Mouse (Mus musculus): ENCODE data around the gene Ccdc189. TPM values are rescaled to one million over a fixed set of nuclear protein-coding genes. Genes with fewer than 3 reads are reported as not detected.

The Ccdc189 gene
- total RNA-seq, 2 experiments from 2014 or later, result 10.5 to 11.2 TPM

DNA sequence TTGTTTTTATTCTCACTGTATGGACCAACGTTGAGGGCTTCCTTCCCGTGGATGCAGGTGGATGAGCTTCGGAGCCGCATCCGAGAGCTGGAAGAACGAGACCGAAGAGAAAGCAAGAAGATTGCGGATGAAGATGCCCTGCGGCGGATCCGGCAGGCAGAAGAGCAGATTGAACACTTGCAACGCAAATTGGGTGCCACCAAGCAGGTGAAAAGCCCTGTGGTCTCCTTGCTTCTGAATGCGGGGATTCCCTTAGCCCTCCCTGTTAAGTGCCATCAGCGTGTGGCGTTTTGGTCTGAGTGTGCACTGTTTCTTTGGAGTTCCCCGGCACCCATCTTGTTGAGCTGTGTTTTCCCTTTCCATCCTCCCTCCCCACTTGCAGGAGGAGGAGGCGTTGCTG is 8.4 kb upstream of the Ccdc189 start:
- no peak for DNase-seq (ENCODE audit: low spot score in 2 of 2)

DNA sequence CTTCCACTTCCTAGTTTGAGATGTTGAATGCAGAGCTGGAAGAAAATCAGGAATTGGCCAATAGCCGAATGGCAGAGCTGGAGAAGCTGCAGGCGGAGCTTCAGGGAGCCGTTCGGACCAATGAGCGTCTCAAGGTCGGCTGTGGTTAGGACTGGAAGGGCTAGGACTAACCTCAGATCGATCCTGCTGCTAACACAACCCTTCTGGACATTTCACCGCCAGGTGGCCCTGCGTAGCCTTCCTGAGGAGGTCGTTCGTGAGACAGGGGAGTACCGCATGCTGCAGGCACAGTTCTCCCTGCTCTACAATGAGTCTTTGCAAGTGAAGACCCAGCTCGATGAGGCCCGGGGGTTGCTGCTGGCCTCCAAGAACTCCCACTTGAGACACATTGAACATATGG is 4.2 kb upstream of the Ccdc189 start:
- DNase-seq (ENCODE audit: low spot score in 2 of 2), result no peak

DNA sequence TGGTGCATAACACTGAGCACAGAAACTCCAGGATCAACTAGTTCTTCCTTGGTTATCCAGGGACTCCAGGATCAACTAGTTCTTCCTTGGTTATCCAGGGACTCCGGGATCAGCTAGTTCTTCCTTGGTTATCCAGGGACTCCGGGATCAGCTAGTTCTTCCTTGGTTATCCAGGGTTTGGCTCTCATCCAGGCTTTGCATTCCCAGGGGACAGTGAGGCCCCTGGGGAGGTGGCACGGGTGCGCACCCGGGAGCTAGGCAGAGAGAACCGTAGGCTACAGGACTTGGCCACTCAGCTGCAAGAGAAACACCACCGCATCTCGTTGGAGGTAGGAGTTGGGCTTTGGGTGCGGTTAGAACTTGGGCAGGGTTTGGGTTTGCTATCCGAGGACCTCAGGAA is 2.7 kb upstream of the Ccdc189 start:
- DNase-seq (ENCODE audit: low spot score in 2 of 2), result no peak

DNA sequence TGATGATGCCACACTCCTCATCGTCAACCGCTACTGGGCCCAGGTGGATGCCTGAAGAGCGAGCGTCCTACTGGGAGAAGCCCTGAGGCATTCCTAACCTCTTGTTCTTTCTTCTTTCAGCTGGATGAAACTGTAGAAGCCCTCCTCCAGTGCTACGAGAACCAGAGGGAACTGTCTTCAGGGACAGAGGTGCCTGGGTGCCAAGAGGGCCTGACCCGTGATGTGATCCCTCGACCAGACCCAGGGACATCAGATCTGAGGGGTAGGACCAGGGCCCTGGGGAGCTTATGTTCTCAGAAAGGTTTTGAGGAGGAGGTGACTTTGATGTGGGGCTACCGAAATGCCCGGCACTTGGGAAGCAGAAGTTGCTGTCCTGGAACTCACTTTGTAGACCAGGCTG is 1.2 kb upstream of the Ccdc189 start:
- DNase-seq (ENCODE audit: low spot score in 2 of 2), result no peak

DNA sequence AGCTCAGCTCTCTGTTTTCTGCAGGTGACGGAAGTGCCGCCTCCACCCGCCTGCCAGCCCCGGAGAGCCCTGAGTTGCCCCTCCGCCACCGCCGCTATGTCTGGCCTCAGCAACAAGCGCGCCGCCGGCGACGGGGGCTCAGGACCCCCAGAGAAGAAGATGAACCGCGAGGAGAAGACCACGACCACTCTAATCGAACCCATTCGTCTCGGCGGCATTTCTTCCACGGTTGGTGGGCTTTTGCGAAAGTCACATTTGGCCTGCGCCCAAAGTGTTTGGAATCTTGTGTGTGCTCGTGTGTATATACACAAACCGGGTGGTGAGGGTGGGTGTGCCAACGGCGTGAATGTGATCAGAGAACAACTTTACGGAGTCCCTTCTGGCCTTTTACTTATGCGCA is 506 bp upstream of the Ccdc189 start:
- DNase-seq (ENCODE audit: low spot score in 2 of 2), result peak in 1 of 2 experiments; percentile 30

DNA sequence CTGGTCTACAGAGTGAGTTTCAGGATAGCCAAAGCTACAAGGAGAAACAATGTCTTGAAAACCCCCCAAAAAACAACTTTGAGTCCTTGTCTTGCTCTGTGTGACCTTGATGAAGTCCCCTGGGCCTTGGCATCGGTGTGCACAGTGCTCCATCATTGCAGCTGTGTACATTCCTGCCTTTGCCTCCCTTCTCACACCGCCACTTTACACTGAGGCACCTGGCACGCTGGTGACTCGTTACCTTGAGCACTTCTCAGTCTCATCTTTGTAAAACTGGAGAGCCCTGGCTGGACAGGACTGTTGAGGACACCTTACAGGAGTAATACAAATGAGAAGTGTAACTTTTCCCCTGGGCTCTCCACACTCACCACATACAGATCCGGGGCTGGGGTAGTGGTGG is 1.2 kb downstream of the Ccdc189 start:
- DNase-seq (ENCODE audit: low spot score in 2 of 2), result no peak

DNA sequence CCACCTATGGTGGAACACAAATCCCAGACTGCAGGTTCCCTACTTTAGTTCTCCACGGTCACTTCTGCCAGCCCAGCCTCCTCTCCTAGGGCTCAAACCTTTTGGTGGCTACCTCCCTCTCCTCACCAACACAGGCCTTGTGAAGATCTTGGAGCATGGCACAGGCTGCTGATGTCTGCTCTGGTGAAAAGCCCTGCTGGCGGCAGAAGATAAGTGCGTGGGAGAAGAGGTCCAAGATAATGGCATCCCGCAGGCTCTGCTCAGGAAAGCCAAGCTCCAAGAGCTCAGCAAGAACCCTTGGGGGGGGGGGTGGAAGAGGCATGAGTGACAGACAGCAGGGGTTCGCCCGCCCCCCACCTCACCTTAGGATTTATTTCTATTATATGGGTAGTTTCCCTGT is 2.2 kb downstream of the Ccdc189 start:
- DNase-seq (ENCODE audit: low spot score in 2 of 2), result no peak

DNA sequence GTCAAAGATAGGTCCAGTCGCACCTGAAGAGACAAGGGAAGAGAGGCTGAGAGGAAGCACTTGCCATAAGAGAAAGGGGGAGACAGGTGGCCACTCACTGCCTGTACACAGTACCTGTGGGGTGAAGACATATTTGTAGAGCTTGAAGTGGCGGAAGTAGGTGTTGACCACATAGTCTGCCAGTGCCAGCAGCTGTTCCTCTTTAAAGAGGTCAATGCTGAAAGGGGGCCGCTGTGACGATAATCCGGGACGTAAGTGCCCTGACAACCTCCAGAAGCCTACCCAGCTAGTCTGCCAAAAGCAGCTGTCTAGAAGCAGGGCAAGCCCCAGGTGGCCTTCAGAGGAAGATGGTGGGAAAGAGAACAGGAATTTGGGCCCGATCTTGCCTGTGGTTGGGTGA is 3.4 kb downstream of the Ccdc189 start:
- no peak for DNase-seq (ENCODE audit: low spot score in 2 of 2)

DNA sequence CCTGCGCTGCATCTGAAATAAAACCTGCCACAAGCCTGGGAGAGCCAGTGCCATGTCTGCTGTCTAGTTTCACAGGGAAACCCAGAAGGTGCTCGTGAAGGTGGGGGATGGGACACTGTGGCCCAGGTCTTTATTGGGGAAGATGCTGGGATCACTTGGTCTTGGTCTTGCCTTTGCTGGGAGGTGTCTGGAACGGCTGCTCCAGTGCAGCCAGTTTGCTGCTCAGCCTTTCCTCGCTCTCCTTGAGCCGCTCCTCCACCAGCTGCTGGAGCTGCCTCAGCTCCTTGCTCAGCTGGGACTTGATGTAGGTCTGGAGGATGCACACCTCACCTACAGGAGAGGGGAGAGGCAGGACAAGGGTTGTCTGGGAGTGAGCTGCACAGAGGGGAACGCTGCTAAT is 5.1 kb downstream of the Ccdc189 start:
- no peak for DNase-seq (ENCODE audit: low spot score in 2 of 2)

DNA sequence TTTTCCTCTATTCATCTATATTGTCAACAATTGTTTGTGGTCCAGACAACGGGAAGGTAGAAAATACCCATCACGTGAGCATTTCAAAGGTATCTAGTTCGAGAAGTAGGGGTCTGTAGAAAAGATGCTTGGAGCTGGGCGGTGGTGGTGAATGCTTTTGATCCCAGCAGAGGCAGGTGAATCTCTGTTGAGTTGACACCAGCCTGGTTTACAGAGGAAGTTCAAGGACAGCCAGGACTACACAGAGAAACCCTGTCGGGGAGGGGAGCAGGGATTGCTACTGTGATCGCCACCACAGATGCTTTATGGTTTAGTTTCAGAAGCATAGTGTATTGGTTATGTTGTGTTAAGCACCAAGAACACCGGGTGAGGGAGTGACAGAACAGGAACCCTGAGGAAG is 14.3 kb downstream of the Ccdc189 start:
- DNase-seq (ENCODE audit: low spot score in 2 of 2), result no peak

DNA sequence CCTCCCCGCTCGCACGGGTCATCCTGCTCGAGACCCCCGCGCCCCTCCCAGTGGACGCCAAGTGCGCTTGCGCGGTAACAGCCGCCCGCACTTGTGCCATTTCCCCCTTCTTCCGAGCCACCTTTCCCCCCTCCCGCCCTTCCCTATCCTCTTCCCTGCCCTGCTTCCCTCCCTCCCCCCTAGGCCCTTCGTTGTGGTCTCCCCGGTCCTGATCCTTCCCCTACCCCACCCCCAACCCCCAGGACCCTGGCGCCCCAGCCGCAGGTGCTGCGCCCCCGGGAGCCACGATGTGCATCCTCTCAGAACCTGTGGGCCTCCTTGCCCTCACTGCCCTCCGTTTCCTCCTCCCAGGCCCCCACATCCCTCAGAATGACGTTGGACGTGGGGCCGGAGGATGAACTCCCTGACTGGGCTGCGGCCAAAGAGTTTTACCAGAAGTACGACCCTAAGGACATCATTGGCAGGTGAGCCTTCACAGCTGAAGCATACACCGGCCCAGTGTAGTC is 14.8 kb downstream of the Ccdc189 start:
- peak in 1 of 2 experiments; percentile 16 for DNase-seq (ENCODE audit: low spot score in 2 of 2)

DNA sequence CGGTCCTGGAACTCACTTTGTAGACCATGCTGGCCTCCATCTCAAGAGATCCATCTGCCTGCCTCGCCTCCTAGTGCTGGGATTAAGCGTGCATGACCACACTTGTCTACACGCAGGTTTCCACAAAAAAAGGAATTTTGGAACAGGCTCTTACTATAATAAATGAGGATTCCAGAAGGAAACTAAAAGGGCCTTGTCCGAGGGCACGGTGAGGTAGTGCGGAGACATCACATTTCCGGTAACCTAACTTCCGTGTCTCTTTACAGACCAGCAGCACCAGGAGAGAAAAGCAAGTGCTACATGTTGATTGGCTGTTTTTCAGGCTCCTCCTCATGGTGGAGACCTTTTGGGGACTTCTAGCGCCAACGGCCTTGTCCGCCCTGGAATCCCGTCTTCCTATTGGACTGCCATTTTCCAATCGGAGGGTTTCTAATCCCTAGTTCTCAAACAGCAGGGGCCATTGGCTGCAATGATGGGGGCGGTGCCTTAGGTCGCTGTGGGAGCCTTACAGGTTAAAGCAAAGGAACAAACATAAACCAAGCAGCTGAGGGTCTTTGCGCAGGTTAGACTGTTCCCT is 15.4 kb downstream of the Ccdc189 start, which contains the start of gene Phkg2:
Gene Phkg2 (plus strand): TSS at position 446 of the 577 bp plus-strand sequence.
- DNase-seq (ENCODE audit: low spot score in 2 of 2), result peak; percentile 85 to 88

DNA sequence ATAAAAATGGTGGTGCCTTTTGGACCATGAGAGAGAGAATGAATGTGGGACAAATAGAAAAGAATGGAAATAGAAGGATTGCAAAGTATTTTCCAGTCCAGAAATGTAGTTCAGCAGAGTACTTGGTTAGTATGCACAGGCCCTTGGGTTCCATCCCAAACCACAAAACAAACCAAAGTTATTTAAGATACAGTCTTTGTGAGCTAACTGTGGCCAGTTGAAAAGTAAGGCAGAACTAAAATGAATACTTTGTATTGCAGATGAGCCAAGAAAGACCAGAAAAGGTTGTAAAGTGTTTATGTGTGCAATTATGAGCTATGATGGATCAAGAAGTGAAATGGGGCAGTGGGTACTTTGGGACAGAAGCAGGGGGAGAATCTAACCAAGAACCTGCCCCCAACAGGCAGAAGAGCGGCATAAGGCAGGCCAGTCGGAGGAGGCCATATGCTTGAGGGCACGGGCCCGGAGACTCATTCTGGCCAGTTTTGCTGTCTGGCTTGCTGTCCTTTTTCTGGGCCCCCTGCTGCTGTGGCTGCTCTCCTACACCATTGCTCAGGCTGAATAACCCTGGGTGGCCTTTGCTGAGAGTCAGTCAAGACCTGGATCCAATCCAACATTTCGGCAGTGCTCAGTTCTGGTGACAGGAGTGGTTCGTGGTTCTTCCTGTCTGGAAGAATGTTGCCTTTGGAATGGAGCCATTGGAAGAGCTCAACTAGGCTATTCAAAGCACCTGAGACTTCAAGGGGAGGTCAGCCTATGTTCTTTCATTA is 23.8 kb downstream of the Ccdc189 start:
- DNase-seq (ENCODE audit: low spot score in 2 of 2), result no peak

DNA sequence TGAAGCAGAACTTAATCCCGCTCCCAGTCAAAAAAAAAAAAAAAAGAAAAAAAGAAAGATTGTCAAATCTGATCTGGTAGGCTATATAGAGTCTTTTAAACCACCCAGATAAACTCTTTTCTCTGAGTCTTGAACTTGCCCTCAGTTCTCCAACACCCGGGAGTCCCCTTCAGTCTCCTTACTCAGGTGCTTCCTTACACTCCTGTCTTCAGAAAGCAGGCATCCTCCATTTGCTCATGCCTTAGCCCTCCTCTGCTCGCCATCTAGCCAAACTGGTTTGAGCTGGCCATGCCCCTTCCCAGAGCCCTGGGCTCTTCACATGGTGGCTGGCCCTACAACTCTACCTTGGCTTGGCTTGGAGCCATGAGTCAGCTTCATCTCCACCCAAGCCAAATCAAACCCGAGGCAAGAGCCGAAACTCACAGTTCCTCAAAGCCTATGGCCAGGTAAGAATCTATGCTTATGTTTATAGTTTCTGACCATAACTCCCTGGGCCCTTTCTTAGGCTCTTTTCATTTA is 27.0 kb downstream of the Ccdc189 start, which contains the start of gene Tmem265:
Gene Tmem265 (plus strand): TSS at position 51 of the 519 bp plus-strand sequence.
- no peak for DNase-seq (ENCODE audit: low spot score in 2 of 2)

DNA sequence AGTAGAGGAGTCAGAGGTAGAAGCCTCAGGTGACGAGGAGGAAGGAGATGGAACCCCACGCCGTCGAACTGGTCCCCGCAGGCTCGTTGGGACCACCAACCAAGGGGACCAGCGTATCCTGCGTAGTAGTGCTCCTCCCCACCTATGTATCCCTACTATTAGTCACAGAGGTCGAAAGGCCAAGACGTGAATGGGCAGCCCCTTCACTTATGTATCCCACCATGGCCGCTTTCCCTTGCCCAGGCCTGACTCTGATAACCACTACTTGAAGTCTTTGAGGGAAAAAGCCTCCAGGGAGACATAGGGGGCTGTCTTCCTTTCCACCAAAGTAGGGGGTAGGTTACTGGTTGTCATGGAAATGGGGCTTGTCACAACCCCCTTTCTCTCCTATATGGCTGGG is 27.8 kb downstream of the Ccdc189 start:
- DNase-seq (ENCODE audit: low spot score in 2 of 2), result no peak

DNA sequence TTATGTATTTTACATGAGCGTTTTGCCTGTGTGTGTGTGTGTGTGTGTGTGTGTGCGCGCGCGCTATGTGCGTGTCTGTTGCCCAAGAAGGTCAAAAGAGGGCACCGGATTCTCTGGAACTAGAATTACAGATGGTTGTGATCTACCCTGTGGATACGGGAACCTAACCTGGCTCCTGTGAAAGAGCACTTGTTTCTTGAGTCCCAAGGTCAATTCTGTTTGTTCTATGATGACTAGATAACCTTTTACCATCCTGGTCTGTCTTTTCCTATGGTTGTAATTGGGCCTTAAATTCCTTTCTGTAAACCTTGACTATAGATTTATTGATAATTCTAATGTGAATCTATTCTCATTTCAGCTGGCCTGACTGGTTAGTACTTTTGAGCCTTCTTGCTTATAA is 36.8 kb downstream of the Ccdc189 start:
- DNase-seq (ENCODE audit: low spot score in 2 of 2), result no peak

DNA sequence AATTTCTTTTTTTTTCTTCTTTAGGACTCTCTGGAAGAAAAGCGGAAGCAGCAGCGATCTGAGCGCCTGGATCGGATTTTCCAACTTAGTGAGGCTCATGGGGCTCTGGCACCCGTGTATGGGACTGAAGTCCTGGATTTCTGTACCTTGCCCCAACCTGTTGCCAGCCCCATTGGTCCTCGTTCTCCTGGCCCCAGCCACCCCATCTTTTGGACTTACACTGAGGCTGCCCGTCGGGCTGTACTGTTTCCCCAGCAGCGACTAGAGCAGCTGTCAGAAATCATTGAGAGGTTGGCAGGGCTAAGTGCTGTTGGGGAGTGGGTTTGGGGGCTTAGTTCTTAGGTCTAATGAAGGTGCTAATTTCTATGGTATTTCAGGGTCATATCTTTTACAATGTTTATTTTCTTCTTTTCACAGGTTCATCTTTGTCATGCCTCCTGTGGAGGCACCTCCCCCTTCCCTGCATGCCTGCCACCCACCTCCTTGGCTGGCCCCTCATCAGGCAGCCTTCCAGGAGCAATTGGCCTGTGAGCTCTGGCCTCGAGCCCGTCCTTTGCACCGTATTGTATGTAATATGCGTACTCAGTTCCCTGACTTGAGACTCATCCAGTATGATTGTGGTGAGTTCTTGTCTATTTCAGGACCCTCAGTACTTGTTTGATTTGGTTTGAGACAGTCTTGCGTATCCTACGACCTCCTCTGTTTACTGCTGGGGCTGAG is 39.1 kb downstream of the Ccdc189 start:
- DNase-seq (ENCODE audit: low spot score in 2 of 2), result peak; percentile 51 to 59

DNA sequence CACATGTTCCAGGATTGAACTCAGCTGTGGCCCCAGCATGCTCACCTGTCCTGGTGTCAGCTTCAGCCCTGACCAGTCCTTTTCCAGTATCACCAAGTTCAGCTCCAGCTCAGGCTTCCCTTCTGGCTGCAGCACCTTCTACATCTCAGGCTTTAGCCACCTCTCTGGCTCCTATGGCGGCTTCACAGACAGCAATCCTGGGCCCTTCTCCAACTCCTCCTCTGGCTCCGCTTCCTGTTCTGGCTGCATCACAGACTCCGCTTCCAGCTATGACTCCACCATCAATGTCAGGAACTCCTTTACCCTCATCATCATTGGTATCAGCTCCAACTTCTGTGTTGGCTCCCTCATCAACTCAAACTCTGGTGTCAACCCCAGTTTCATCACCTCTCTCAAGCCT is 46.7 kb downstream of the Ccdc189 start:
- DNase-seq (ENCODE audit: low spot score in 2 of 2), result no peak

Measured in layer of hippocampus, postnatal 10 days (tissue).